Mouse (Mus musculus) heart, postnatal 36 days (tissue): ENCODE data around the gene Kcna7. TPM values are rescaled to one million over a fixed set of nuclear protein-coding genes. Genes with fewer than 3 reads are reported as not detected.
A peak's percentile ranks its signal among the peaks of the same experiment; 100 is the strongest.

Experiments
- DNase-seq, 2 experiments: peaks; one replicate each; pipeline ENCODE4 v3.0.0; 2021 to 2022
- intact Hi-C: fragments of 180-260 bp; cut with DNase I; formaldehyde crosslinking; loops from one replicate; pipeline ENCODE4 v1.15.1; 2025
- microRNA-seq, 2 experiments: library from miRNA; unstranded; fragments of <30 nt; microRNA quantifications; one replicate each; pipeline ENCODE4 v1.2.0; 2021; ENCODE audit warnings: borderline number of aligned reads in 2 of 2
- total RNA-seq, 2 experiments: library from RNA; stranded (reverse); gene quantifications; 2 replicates each; pipeline ENCODE4 v1.2.3; 2021

Gene Kcna7
- total RNA-seq, 2 experiments from 2014 or later = 4.5 to 5.8 TPM

- intact Hi-C loops = no loop called here
- DNase-seq = no peak
Observed at GRCm38 (mm10) chr7:45456721-45457203, 51.3 kb downstream of the Kcna7 start.

- intact Hi-C loops = no loop called here
Observed at GRCm38 (mm10) chr7:45457204-45458060, 52.0 kb downstream of the Kcna7 start.

GRCm38 (mm10) chr7:45458748-45459563 lies 53.5 kb downstream of the Kcna7 start:
- intact Hi-C loops = no loop called here
- DNase-seq = peak; percentile 81 to 86

More at GRCm38 (mm10) chr7:45457204-45458060, 52.0 kb downstream of the Kcna7 start:
- DNase-seq = no peak

Small RNAs within 50 kb of the gene (microRNA-seq; reads per million reads assigned to microRNA genes)
- gene Gm22133 = 0 to 0.67 reads per million in 2 experiments

Other genes starting within 250 kb of the Kcna7 start
- gene Slc17a7, start 241.7 kb upstream of the Kcna7 start, total RNA-seq = 10 to 100 TPM; 19.7 to 21.0 TPM
- gene Gfy, start 226.1 kb upstream of the Kcna7 start, total RNA-seq = not detected
- gene Pth2, start 224.7 kb upstream of the Kcna7 start, total RNA-seq = not detected
- gene Ccdc155, start 200.8 kb upstream of the Kcna7 start, total RNA-seq = not detected
- not detected for gene Dkkl1, start 193.5 kb upstream of the Kcna7 start, total RNA-seq
- gene Tead2, start 189.9 kb upstream of the Kcna7 start, total RNA-seq = 10 to 100 TPM; 10.3 to 11.4 TPM
- gene Cd37, start 166.5 kb upstream of the Kcna7 start, total RNA-seq = 1 to 10 TPM; 2.8 to 4.4 TPM
- gene Slc6a16, start 164.6 kb upstream of the Kcna7 start, total RNA-seq = not detected
- gene Slc6a21, start 128.1 kb upstream of the Kcna7 start, total RNA-seq = not detected
- gene Trpm4, start 71.9 kb upstream of the Kcna7 start, total RNA-seq = 10 to 100 TPM; 24.6 to 27.4 TPM
- 100 to 1,000 TPM; 842 to 873 TPM for gene Hrc, start 70.4 kb upstream of the Kcna7 start, total RNA-seq
- not detected for gene Ppfia3, start 38.6 kb upstream of the Kcna7 start, total RNA-seq
- gene Lin7b, start 35.1 kb upstream of the Kcna7 start, total RNA-seq = 1 to 10 TPM; 1.3 to 1.7 TPM
- gene Snrnp70, start 9.9 kb upstream of the Kcna7 start, total RNA-seq = 10 to 100 TPM; 92.8 to 95.9 TPM
- gene Ntf5, start 8.0 kb downstream of the Kcna7 start, total RNA-seq = under 1 TPM in 1 of 2 experiments, not detected in 1; 0.30 TPM
- not detected for gene Lhb, start 15.2 kb downstream of the Kcna7 start, total RNA-seq
- 100 to 1,000 TPM in 1 of 2 experiments, 10 to 100 TPM in 1; 96.0 to 102 TPM for gene Gys1, start 29.2 kb downstream of the Kcna7 start, total RNA-seq
- 10 to 100 TPM; 22.5 to 23.7 TPM for gene Ruvbl2, start 32.4 kb downstream of the Kcna7 start, total RNA-seq
- gene Ftl1, start 54.2 kb downstream of the Kcna7 start, total RNA-seq = 100 to 1,000 TPM; 246 to 262 TPM
- gene Bax, start 61.2 kb downstream of the Kcna7 start, total RNA-seq = 10 to 100 TPM; 26.9 to 28.5 TPM
- under 1 TPM in 1 of 2 experiments, not detected in 1; 0.16 TPM for gene Tulp2, start 76.2 kb downstream of the Kcna7 start, total RNA-seq
- 1 to 10 TPM; 5.4 to 5.8 TPM for gene Gm45808, start 81.2 kb downstream of the Kcna7 start, total RNA-seq
- 1 to 10 TPM; 7.6 to 7.7 TPM for gene Dhdh, start 83.2 kb downstream of the Kcna7 start, total RNA-seq
- gene Nucb1, start 104.8 kb downstream of the Kcna7 start, total RNA-seq = 100 to 1,000 TPM; 140 to 148 TPM
- gene Ppp1r15a, start 120.6 kb downstream of the Kcna7 start, total RNA-seq = 10 to 100 TPM; 32.0 to 32.9 TPM
- 1 to 10 TPM; 2.7 to 3.2 TPM for gene Plekha4, start 120.7 kb downstream of the Kcna7 start, total RNA-seq
- gene Hsd17b14, start 149.2 kb downstream of the Kcna7 start, total RNA-seq = under 1 TPM; 0.41 to 0.67 TPM
- gene Bcat2, start 164.5 kb downstream of the Kcna7 start, total RNA-seq = 100 to 1,000 TPM; 232 to 235 TPM
- gene Fgf21, start 209.8 kb downstream of the Kcna7 start, total RNA-seq = not detected
- not detected for gene Fut1, start 211.6 kb downstream of the Kcna7 start, total RNA-seq
- gene Izumo1, start 216.2 kb downstream of the Kcna7 start, total RNA-seq = under 1 TPM in 1 of 2 experiments, not detected in 1; 0.30 TPM
- gene Rasip1, start 221.8 kb downstream of the Kcna7 start, total RNA-seq = 10 to 100 TPM; 30.0 to 31.8 TPM
- gene Mamstr, start 234.3 kb downstream of the Kcna7 start, total RNA-seq = 1 to 10 TPM; 4.3 to 7.5 TPM